Mouse (Mus musculus) NIH3T3 (cell line): ENCODE results near the gene Trpm8.

Experiments
- DNase-seq: peaks from one replicate; pipeline ENCODE4 v3.0.0-alpha.2; 2012; ENCODE audit warnings: low read depth

Trpm8 gene

GRCm38 (mm10) chr1:88247660-88248059 is 29.8 kb upstream of the Trpm8 start:
- DNase-seq = no peak

- no peak for DNase-seq
Observed at GRCm38 (mm10) chr1:88248658-88249057, 28.8 kb upstream of the Trpm8 start.

- no peak for DNase-seq
Observed at GRCm38 (mm10) chr1:88249596-88249995, 27.9 kb upstream of the Trpm8 start.

GRCm38 (mm10) chr1:88250023-88250422 is 27.4 kb upstream of the Trpm8 start:
- DNase-seq = no peak

GRCm38 (mm10) chr1:88253106-88253505 is 24.4 kb upstream of the Trpm8 start:
- no peak for DNase-seq

- no peak for DNase-seq
Observed at GRCm38 (mm10) chr1:88253540-88253939, 23.9 kb upstream of the Trpm8 start.

- no peak for DNase-seq
Observed at GRCm38 (mm10) chr1:88254793-88255465, 22.5 kb upstream of the Trpm8 start.

GRCm38 (mm10) chr1:88255466-88255857 is 22.0 kb upstream of the Trpm8 start:
- DNase-seq = no peak

GRCm38 (mm10) chr1:88255989-88256754 is 21.3 kb upstream of the Trpm8 start:
- no peak for DNase-seq

GRCm38 (mm10) chr1:88256886-88257663 is 20.4 kb upstream of the Trpm8 start:
- peak; percentile 56 for DNase-seq

- no peak for DNase-seq
Observed at GRCm38 (mm10) chr1:88257681-88258080, 19.8 kb upstream of the Trpm8 start.

GRCm38 (mm10) chr1:88258361-88258760 is 19.1 kb upstream of the Trpm8 start:
- no peak for DNase-seq

GRCm38 (mm10) chr1:88258881-88259642 is 18.4 kb upstream of the Trpm8 start:
- DNase-seq = peak; percentile 72

GRCm38 (mm10) chr1:88259643-88260024 is 17.8 kb upstream of the Trpm8 start:
- no peak for DNase-seq

- DNase-seq = peak; percentile 60
Observed at GRCm38 (mm10) chr1:88260114-88260513, 17.3 kb upstream of the Trpm8 start.

GRCm38 (mm10) chr1:88260604-88261377 is 16.7 kb upstream of the Trpm8 start:
- no peak for DNase-seq

- no peak for DNase-seq
Observed at GRCm38 (mm10) chr1:88261706-88262105, 15.8 kb upstream of the Trpm8 start.

- DNase-seq = peak; percentile 100
Observed at GRCm38 (mm10) chr1:88262255-88262654, 15.2 kb upstream of the Trpm8 start.

GRCm38 (mm10) chr1:88262961-88263360 is 14.5 kb upstream of the Trpm8 start:
- DNase-seq = no peak

GRCm38 (mm10) chr1:88263778-88264177 is 13.7 kb upstream of the Trpm8 start:
- DNase-seq = no peak

- DNase-seq = no peak
Observed at GRCm38 (mm10) chr1:88264237-88264868, 13.1 kb upstream of the Trpm8 start.
